Mouse (Mus musculus) embryonic fibroblast, embryonic 13.5 days (primary cell): ENCODE measurements around the gene Urad. TPM values are rescaled to one million over a fixed set of nuclear protein-coding genes. Genes with fewer than 3 reads are reported as not detected.

Source experiments
- H3K27ac ChIP-seq: 2 replicates; pipeline ENCODE4 v1.5.1; 2012; ENCODE audit warnings: low read length, control low read depth, inconsistent platforms; ENCODE audit not compliant: insufficient read depth
- H3K4me1 ChIP-seq: 2 replicates; pipeline ENCODE4 v1.6.1; 2011; ENCODE audit warnings: low read length; ENCODE audit not compliant: control insufficient read depth, insufficient read depth
- H3K4me3 ChIP-seq: 2 replicates; pipeline ENCODE4 v1.5.1; 2011; ENCODE audit warnings: mild to moderate bottlenecking, control low read depth, low read length; ENCODE audit not compliant: insufficient read depth
- CTCF ChIP-seq: IDR thresholded peaks from 2 replicates; pipeline ENCODE4 v1.5.1; 2011; ENCODE audit warnings: mild to moderate bottlenecking, control low read depth, low read length, moderate library complexity, borderline replicate concordance; ENCODE audit not compliant: insufficient read depth
- POLR2A ChIP-seq: IDR thresholded peaks from 2 replicates; pipeline ENCODE4 v1.6.1; 2011; ENCODE audit warnings: low read depth, mild to moderate bottlenecking, control low read depth, low read length, moderate library complexity
- polyA plus RNA-seq: library from polyadenylated mRNA; stranded (reverse); fragments of >200 nt; gene quantifications from 2 replicates; pipeline ENCODE4 v1.2.4, GENCODE M21; 2011; ENCODE audit warnings: low read depth; ENCODE audit not compliant: missing spikeins, insufficient read length

The Urad gene
- polyA plus RNA-seq, 1 experiment: not detected

- no peaks in the 10 kb centered on the region; the same call in 1 of the 2 replicates for H3K4me1 ChIP-seq
- no peak overlapping the region for H3K27ac ChIP-seq
- TF ChIP-seq POLR2A: no peak
- TF ChIP-seq CTCF: no peak
- no peak overlapping the region for H3K4me3 ChIP-seq
Observed at GRCm38 (mm10) chr5:147312830-147313685, 9.2 kb downstream of the Urad start.

- Histone ChIP-seq H3K4me1 (no peaks in the 10 kb centered on the region), H3K27ac (no peak overlapping the region), H3K4me3 (no peak overlapping the region)
- TF ChIP-seq POLR2A: no peak
- TF ChIP-seq CTCF: no peak
Observed at GRCm38 (mm10) chr5:147309786-147310185, 12.5 kb downstream of the Urad start.

- Histone ChIP-seq H3K4me3 (no peak overlapping the region), H3K27ac (no peak overlapping the region), H3K4me1 (no peaks in the 10 kb centered on the region)
- no peak for TF ChIP-seq POLR2A
Observed at GRCm38 (mm10) chr5:147308451-147308850, 13.8 kb downstream of the Urad start.

GRCm38 (mm10) chr5:147307398-147307785 lies 14.8 kb downstream of the Urad start:
- no peak overlapping the region for H3K27ac ChIP-seq
- TF ChIP-seq POLR2A (no peak), CTCF (no peak)
- no peak overlapping the region for H3K4me3 ChIP-seq
- no peaks in the 10 kb centered on the region for H3K4me1 ChIP-seq

GRCm38 (mm10) chr5:147306638-147307397 lies 15.4 kb downstream of the Urad start, which contains the start of gene Cdx2:
Cdx2 (minus strand) TSS chr5:147307270.
- TF ChIP-seq CTCF (no peak), POLR2A (no peak)
- no peak within 1 kb of the TSS for H3K27ac ChIP-seq
- no peaks in the 10 kb centered on the region for H3K4me1 ChIP-seq
- H3K4me3 ChIP-seq: no peak within 1 kb of the TSS

- no peaks in the 10 kb centered on the region for H3K4me1 ChIP-seq
- H3K27ac ChIP-seq: no peak overlapping the region
- no peak overlapping the region for H3K4me3 ChIP-seq
- TF ChIP-seq CTCF (no peak), POLR2A (no peak)
Observed at GRCm38 (mm10) chr5:147305856-147306637, 16.2 kb downstream of the Urad start.

GRCm38 (mm10) chr5:147305166-147305565 lies 17.1 kb downstream of the Urad start:
- no peak for TF ChIP-seq CTCF
- no peak for TF ChIP-seq POLR2A
- Histone ChIP-seq H3K27ac (no peak overlapping the region), H3K4me3 (no peak overlapping the region), H3K4me1 (no peaks in the 10 kb centered on the region)

- Histone ChIP-seq H3K4me1 (no peaks in the 10 kb centered on the region), H3K27ac (no peak overlapping the region)
Observed at GRCm38 (mm10) chr5:147304276-147305155, 17.7 kb downstream of the Urad start.

More at GRCm38 (mm10) chr5:147304276-147305155, 17.7 kb downstream of the Urad start:
- TF ChIP-seq POLR2A: no peak
- H3K4me3 ChIP-seq: no peak overlapping the region
